Mouse (Mus musculus) forelimb bud, embryonic 11.5 days (tissue): ENCODE measurements around the gene Tph1.
A peak's percentile ranks its signal among the peaks of the same experiment; 100 is the strongest.

Experiments
- DNase-seq: peaks from one replicate; pipeline ENCODE4 v3.0.0-alpha.2; 2012; ENCODE audit warnings: low read depth, low spot score

Tph1 gene

DNA sequence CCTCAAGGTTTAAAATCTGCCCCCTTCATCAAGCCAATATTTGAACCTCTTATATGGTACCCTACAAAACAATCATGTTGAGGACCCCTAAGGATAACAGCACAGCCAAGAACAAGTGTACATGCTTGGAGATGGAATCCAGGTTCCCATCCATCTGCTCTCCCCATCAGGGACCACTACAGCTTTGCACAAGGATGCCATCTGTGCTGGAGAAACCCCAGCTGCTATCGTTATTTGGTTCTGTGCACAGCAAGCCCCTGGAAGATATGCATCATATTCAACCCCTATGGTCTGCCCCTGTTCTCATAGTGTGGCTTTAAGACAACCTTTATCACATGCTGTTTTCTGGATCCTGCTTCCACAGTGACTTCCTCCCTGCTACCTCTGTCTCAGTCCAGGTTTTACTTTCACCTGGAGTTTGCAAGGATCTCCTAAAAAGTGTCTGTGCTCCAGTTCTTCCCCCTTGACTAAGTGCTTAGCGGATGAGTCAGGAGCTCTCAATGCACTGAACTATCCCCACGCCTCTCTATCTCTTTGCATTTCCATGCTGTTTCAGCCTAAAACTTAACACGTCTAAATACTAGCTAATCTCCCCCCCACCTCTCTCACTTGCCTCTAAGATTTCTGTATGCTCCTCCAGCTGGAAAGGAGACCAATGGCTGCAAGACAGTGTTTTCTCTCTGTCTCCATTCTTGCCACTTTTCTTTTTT lies 23.8 kb downstream of the Tph1 start:
- DNase-seq = no peak

DNA sequence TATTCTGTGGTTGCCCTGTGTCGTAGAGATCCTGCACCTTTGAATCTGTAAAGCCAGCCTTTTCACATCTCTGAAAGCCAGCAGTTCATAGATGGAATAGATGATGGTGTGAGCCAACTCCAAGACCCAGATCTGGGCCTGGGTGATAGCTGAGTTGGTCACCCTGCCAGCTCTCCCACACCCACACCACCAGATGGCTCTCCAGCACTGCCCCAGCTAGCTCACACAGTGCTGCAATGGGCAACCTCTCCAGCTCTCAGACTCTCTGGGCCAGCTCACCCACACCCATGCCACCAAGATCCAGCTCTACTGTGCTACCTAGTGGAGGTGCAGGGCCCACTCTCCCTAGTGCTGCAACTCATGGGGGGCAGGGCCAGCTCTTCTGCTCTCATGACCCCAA lies 29.2 kb downstream of the Tph1 start:
- DNase-seq = no peak

DNA sequence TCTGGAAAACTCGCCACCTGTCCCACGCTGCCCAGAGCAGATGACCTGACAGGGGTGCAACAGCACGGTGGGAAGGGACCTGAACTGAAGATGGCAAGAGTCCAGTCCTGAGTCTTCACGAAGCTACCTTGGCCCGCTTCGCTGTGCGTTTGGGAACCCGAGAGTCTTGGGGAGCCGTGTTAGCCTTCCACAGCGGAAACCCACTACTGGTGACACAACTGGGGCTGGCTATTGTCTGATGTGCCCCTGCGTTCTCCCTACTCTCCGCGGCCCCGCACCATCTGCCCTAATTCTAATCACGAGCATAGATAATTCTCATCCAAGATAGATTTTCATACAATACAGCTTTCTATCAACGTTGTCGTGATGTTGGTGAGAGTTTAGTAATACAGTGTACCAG lies 32.3 kb downstream of the Tph1 start:
- DNase-seq = no peak

DNA sequence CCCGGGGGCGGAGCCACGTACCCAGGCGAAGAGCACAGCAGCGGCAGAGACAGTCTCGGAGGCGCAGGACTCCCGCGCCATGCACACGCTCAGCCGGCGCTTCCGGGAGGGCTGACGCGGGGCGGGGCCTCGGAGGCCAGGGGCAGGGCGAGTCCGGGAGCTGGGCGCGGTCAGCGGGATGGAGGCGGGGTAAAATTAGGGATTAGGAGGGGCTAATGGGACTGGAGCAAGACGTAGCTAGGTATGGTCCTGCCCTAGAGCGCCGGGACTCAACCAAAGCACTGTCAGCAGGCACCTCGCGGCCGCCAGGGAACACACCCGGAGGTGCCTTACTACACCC lies 32.7 kb downstream of the Tph1 start, which contains the start of gene Sergef:
Gene Sergef (minus strand): TSS at position 116 of the 340 bp plus-strand sequence.
- DNase-seq = peak; percentile 82

GRCm38 (mm10) chr7:46638889-46639691 lies 33.2 kb downstream of the Tph1 start:
- DNase-seq = peak; percentile 7

GRCm38 (mm10) chr7:46628375-46628975 lies 43.9 kb downstream of the Tph1 start:
- no peak for DNase-seq

- no peak for DNase-seq
These were observed 48.4 kb downstream of the Tph1 start for GRCm38 (mm10) chr7:46623979-46624378.

DNA sequence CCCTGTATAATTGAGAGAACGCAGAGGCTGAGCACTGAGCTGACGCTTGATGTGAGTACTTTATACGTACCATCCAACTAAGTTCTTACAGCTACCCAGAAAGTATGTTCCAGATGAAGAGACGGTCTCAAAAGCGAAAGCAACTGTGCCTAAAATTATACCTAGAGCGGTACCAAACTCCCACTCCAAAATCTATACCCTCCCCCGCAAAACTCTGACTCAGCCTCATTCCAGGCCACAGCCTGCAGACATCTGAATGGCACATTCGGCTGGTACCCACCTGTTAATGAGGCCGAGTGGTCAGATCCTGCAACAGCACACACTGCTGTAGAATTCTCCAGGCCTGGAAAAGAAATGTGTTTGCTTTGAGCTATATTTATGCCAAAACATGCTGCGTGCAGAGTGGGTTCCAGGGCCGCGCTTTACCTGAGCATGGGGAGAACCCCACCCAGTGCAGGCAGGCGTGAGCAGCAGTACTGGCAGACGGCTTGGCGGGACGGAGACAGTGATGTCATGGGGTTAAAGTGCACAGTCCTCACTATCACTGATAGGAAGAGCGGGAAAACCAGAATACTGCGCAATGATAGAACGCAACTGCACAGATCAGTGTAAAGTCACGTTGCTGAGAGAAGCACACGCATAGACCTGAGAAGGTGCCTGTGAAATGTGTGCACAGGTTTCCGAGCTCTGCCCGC lies 53.8 kb downstream of the Tph1 start:
- no peak for DNase-seq

- DNase-seq = no peak
These were observed 55.8 kb downstream of the Tph1 start for GRCm38 (mm10) chr7:46616429-46617005.

DNA sequence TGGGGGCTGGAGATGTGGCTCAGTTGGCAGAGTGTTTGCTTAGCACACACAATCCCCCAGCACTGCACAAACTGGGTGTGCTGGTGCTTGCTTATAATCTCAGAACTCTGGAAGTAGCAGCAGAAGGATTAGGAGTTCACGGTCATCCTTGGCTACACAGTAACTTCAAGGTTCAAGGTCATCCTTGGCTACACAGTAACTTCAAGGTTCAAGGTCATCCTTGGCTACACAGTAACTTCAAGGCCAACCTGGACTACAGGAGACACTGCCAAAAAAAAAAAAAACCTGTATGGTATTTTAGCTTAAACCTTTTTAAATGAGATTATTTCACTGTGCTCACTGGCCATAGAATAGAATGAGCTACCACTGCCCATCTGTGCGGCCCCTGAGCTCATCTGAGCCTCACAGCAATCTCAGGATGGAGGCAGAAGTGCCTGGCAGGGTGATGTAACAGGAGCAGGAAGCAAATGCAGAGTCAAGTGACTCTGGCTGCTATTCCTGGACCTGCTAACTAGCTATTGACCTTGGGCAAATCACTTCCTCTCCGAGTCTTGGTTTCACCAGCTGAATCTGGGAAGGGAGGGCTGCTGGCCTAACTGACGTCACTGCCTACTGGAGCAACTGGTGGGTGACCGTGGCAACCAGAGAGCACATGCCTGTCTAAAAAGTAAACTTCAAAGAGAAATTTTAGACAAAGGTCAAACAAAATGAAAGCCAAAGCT lies 56.9 kb downstream of the Tph1 start:
- no peak for DNase-seq

- DNase-seq = no peak
These were observed 58.1 kb downstream of the Tph1 start for GRCm38 (mm10) chr7:46614263-46614662.

- DNase-seq = no peak
These were observed 59.2 kb downstream of the Tph1 start for GRCm38 (mm10) chr7:46613091-46613490.

- DNase-seq = no peak
These were observed 59.9 kb downstream of the Tph1 start for GRCm38 (mm10) chr7:46612421-46612937.

DNA sequence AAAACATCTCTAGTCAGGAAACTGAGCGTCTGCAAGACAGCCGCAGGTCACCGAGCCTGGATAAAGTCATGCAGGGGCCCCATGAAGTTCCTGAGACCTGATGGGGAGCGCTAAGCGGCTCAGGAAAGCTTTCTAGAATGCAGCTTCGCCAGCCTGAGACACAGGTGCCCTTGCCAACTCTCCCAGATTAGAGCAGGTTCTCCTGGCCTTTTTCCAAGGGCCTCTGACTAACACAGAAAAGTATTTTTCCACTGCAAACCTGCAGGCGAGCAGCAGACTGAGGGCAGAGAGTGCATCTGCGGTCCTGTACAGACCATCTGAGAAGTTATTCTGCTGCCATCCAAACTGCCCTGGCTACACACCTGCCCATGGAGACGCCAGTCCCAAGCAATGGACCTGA lies 60.4 kb downstream of the Tph1 start:
- DNase-seq = no peak

DNA sequence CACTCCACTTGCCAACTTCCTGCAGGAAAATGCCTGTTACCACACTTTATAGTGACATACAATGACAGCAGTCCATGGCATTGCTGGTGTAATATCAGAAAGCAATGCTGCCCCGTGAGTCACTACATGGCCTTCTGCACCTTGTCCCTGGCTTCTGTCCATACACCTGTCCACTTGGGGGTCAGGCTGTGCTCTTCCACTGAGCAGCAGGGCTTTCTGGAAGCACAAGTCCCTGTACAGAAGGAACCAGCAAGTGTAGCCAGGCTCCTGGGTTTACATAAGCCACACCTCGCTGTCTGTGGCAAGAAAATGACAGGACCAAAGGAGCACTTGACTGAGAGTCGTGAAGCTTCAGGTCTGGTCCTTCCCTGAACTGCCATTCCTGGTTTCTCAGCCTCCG lies 63.0 kb downstream of the Tph1 start:
- no peak for DNase-seq

GRCm38 (mm10) chr7:46607428-46608055 lies 64.8 kb downstream of the Tph1 start:
- DNase-seq = peak; percentile 81

- DNase-seq = no peak
These were observed 65.3 kb downstream of the Tph1 start for GRCm38 (mm10) chr7:46607031-46607426.

GRCm38 (mm10) chr7:46606391-46607030 lies 65.8 kb downstream of the Tph1 start:
- peak; percentile 54 for DNase-seq

- no peak for DNase-seq
These were observed 69.3 kb downstream of the Tph1 start for GRCm38 (mm10) chr7:46603051-46603450.

- no peak for DNase-seq
These were observed 70.3 kb downstream of the Tph1 start for GRCm38 (mm10) chr7:46602079-46602478.
